Mouse (Mus musculus): ENCODE measurements around the gene Copz1. TPM values are rescaled to one million over a fixed set of nuclear protein-coding genes. Genes with fewer than 3 reads are reported as not detected.
A peak's percentile ranks its signal among the peaks of the same experiment; 100 is the strongest.

The Copz1 gene
- polyA plus RNA-seq, 1 experiment from 2014 or later, result 162 TPM

GRCm38 (mm10) chr15:103294649-103295048, 22.1 kb downstream of the Copz1 start:
- H3K4me2 ChIP-seq (replicated peaks; ENCODE audit: low read depth, low read length), result no peak overlapping the region
- H3K36me3 ChIP-seq (ENCODE audit: insufficient read depth, low read length), result peaks cover 12% of the 10 kb centered on the region; the same call in 1 of the 2 replicates
- H3K27me3 ChIP-seq (replicated peaks; ENCODE audit: insufficient read depth, low read length), result no peaks in the 10 kb centered on the region
- no peak overlapping the region for H3K9ac ChIP-seq (replicated peaks; ENCODE audit: low read depth)
- H3K4me3 ChIP-seq (ENCODE audit: low read depth, low read length), result no peak overlapping the region
- DNase-seq (ENCODE audit: low spot score) (no peak), ATAC-seq (no peak)
- no peak overlapping the region for H3K27ac ChIP-seq (ENCODE audit: low read length)
- TF ChIP-seq CTCF (IDR thresholded peaks at IDR 0.05) (no peak), EP300 (IDR thresholded peaks at IDR 0.05) (no peak)
- H3K4me1 ChIP-seq (ENCODE audit: insufficient read depth, low read depth, low read length), result no peaks in the 10 kb centered on the region
- no peaks in the 10 kb centered on the region for H3K9me3 ChIP-seq (ENCODE audit: low read length)
- WGBS, result 90% methylated on average over 2 of the region's 2 CpGs

GRCm38 (mm10) chr15:103295851-103296250, 23.3 kb downstream of the Copz1 start:
- 24% methylated on average over 5 of the region's 5 CpGs for WGBS
- Histone ChIP-seq H3K4me1 (ENCODE audit: insufficient read depth, low read depth, low read length) (no peaks in the 10 kb centered on the region), H3K27ac (ENCODE audit: low read length) (no peak overlapping the region), H3K9ac (replicated peaks; ENCODE audit: low read depth) (no peak overlapping the region), H3K27me3 (replicated peaks; ENCODE audit: insufficient read depth, low read length) (no peaks in the 10 kb centered on the region), H3K36me3 (ENCODE audit: insufficient read depth, low read length) (peaks cover 12% of the 10 kb centered on the region; the same call in 1 of the 2 replicates), H3K4me2 (replicated peaks; ENCODE audit: low read depth, low read length) (no peak overlapping the region), H3K9me3 (ENCODE audit: low read length) (no peaks in the 10 kb centered on the region), H3K4me3 (ENCODE audit: low read depth, low read length) (no peak overlapping the region)
- ATAC-seq (no peak), DNase-seq (ENCODE audit: low spot score) (no peak)
- TF ChIP-seq EP300 (IDR thresholded peaks at IDR 0.05), result no peak
- TF ChIP-seq CTCF (IDR thresholded peaks at IDR 0.05), result no peak

GRCm38 (mm10) chr15:103297313-103297712, 24.8 kb downstream of the Copz1 start:
- Histone ChIP-seq H3K4me3 (ENCODE audit: low read depth, low read length) (no peak overlapping the region), H3K27me3 (replicated peaks; ENCODE audit: insufficient read depth, low read length) (no peaks in the 10 kb centered on the region), H3K27ac (ENCODE audit: low read length) (peak overlapping the region; percentile 86), H3K4me2 (replicated peaks; ENCODE audit: low read depth, low read length) (no peak overlapping the region), H3K4me1 (ENCODE audit: insufficient read depth, low read depth, low read length) (peaks cover 6% of the 10 kb centered on the region; the same call in 1 of the 2 replicates), H3K9ac (replicated peaks; ENCODE audit: low read depth) (no peak overlapping the region), H3K9me3 (ENCODE audit: low read length) (no peaks in the 10 kb centered on the region), H3K36me3 (ENCODE audit: insufficient read depth, low read length) (peaks cover 12% of the 10 kb centered on the region; the same call in 1 of the 2 replicates)
- 62% methylated on average over 6 of the region's 6 CpGs for WGBS
- no peak for TF ChIP-seq CTCF (IDR thresholded peaks at IDR 0.05)
- TF ChIP-seq EP300 (IDR thresholded peaks at IDR 0.05), result no peak
- DNase-seq (ENCODE audit: low spot score) (no peak), ATAC-seq (no peak)

GRCm38 (mm10) chr15:103298026-103298425, 25.5 kb downstream of the Copz1 start:
- 51% methylated on average over 3 of the region's 3 CpGs for WGBS
- DNase-seq (ENCODE audit: low spot score) (no peak), ATAC-seq (no peak)
- Histone ChIP-seq H3K4me1 (ENCODE audit: insufficient read depth, low read depth, low read length) (peaks cover 8% of the 10 kb centered on the region; the same call in 1 of the 2 replicates), H3K27ac (ENCODE audit: low read length) (peak overlapping the region; percentile 86), H3K9ac (replicated peaks; ENCODE audit: low read depth) (no peak overlapping the region), H3K36me3 (ENCODE audit: insufficient read depth, low read length) (peaks cover 10% of the 10 kb centered on the region; the same call in 1 of the 2 replicates), H3K4me3 (ENCODE audit: low read depth, low read length) (no peak overlapping the region), H3K9me3 (ENCODE audit: low read length) (no peaks in the 10 kb centered on the region), H3K27me3 (replicated peaks; ENCODE audit: insufficient read depth, low read length) (no peaks in the 10 kb centered on the region), H3K4me2 (replicated peaks; ENCODE audit: low read depth, low read length) (no peak overlapping the region)
- no peak for TF ChIP-seq CTCF (IDR thresholded peaks at IDR 0.05)
- TF ChIP-seq EP300 (IDR thresholded peaks at IDR 0.05), result no peak

GRCm38 (mm10) chr15:103298861-103299616, 26.5 kb downstream of the Copz1 start:
- 0 out of 2 replicates have a peak, but pooled peaks cover 3% of the 10 kb centered on the region for H3K36me3 ChIP-seq (ENCODE audit: insufficient read depth, low read length)
- WGBS, result 58% methylated on average over 5 of the region's 5 CpGs
- TF ChIP-seq CTCF (IDR thresholded peaks at IDR 0.05), result no peak
- TF ChIP-seq EP300 (IDR thresholded peaks at IDR 0.05), result peak; percentile 92
- DNase-seq (ENCODE audit: low spot score) (peak; percentile 90), ATAC-seq (peak; percentile 91)
- H3K9me3 ChIP-seq (ENCODE audit: low read length), result no peaks in the 10 kb centered on the region
- no peaks in the 10 kb centered on the region for H3K27me3 ChIP-seq (replicated peaks; ENCODE audit: insufficient read depth, low read length)
- no peak overlapping the region for H3K9ac ChIP-seq (replicated peaks; ENCODE audit: low read depth)
- H3K4me2 ChIP-seq (replicated peaks; ENCODE audit: low read depth, low read length), result no peak overlapping the region
- no peak overlapping the region for H3K4me3 ChIP-seq (ENCODE audit: low read depth, low read length)
- peaks cover 10% of the 10 kb centered on the region; the same call in 1 of the 2 replicates for H3K4me1 ChIP-seq (ENCODE audit: insufficient read depth, low read depth, low read length)
- H3K27ac ChIP-seq (ENCODE audit: low read length), result peak overlapping the region; percentile 86

GRCm38 (mm10) chr15:103299644-103300043, 27.1 kb downstream of the Copz1 start:
- ATAC-seq (no peak), DNase-seq (ENCODE audit: low spot score) (no peak)
- Histone ChIP-seq H3K9me3 (ENCODE audit: low read length) (no peaks in the 10 kb centered on the region), H3K36me3 (ENCODE audit: insufficient read depth, low read length) (0 out of 2 replicates have a peak, but pooled peaks cover 3% of the 10 kb centered on the region), H3K27ac (ENCODE audit: low read length) (peak overlapping the region; percentile 86), H3K27me3 (replicated peaks; ENCODE audit: insufficient read depth, low read length) (no peaks in the 10 kb centered on the region), H3K9ac (replicated peaks; ENCODE audit: low read depth) (no peak overlapping the region), H3K4me2 (replicated peaks; ENCODE audit: low read depth, low read length) (no peak overlapping the region), H3K4me3 (ENCODE audit: low read depth, low read length) (no peak overlapping the region), H3K4me1 (ENCODE audit: insufficient read depth, low read depth, low read length) (peaks cover 15% of the 10 kb centered on the region; the same call in 1 of the 2 replicates)
- WGBS, result 43% methylated on average over 8 of the region's 8 CpGs
- TF ChIP-seq CTCF (IDR thresholded peaks at IDR 0.05), result no peak
- TF ChIP-seq EP300 (IDR thresholded peaks at IDR 0.05), result no peak

Measured in lung, postnatal 0 days (tissue).